Mouse (Mus musculus) layer of hippocampus, postnatal 10 days (tissue): ENCODE results near the gene Gstt4. TPM values are rescaled to one million over a fixed set of nuclear protein-coding genes. Genes with fewer than 3 reads are reported as not detected.

Experiments used
- DNase-seq, 2 experiments: peaks; one replicate each; pipeline ENCODE4 v3.0.0; 2021; ENCODE audit warnings: low spot score in 2 of 2
- total RNA-seq, 2 experiments: library from RNA; stranded (reverse); gene quantifications; 2 replicates each; pipeline ENCODE4 v1.2.3; 2021

The Gstt4 gene
- total RNA-seq, 2 experiments from 2014 or later = not detected

- peak; percentile 89 to 92 for DNase-seq
Observed at GRCm38 (mm10) chr10:75837248-75837759, 15.0 kb upstream of the Gstt4 start, which contains the start of gene Gstt2. Gstt2 (minus strand) TSS chr10:75837424.

- no peak for DNase-seq
Observed at GRCm38 (mm10) chr10:75835761-75836531, 13.6 kb upstream of the Gstt4 start.

- DNase-seq = peak in 1 of 2 experiments; percentile 41
Observed at GRCm38 (mm10) chr10:75835307-75835706, 13.0 kb upstream of the Gstt4 start.

- DNase-seq = no peak
Observed at GRCm38 (mm10) chr10:75834721-75835120, 12.4 kb upstream of the Gstt4 start.

- peak in 1 of 2 experiments; percentile 48 for DNase-seq
Observed at GRCm38 (mm10) chr10:75834250-75834649, 11.9 kb upstream of the Gstt4 start.

GRCm38 (mm10) chr10:75833456-75834080 is 11.2 kb upstream of the Gstt4 start:
- no peak for DNase-seq

GRCm38 (mm10) chr10:75832272-75832895 is 10.0 kb upstream of the Gstt4 start:
- DNase-seq = peak; percentile 49 to 57

- no peak for DNase-seq
Observed at GRCm38 (mm10) chr10:75830275-75830670, 7.9 kb upstream of the Gstt4 start.

- DNase-seq = no peak
Observed at GRCm38 (mm10) chr10:75829529-75830274, 7.4 kb upstream of the Gstt4 start.

- peak; percentile 46 to 64 for DNase-seq
Observed at GRCm38 (mm10) chr10:75828500-75828931, 6.2 kb upstream of the Gstt4 start.

- DNase-seq = peak in 1 of 2 experiments; percentile 44
Observed at GRCm38 (mm10) chr10:75827668-75828360, 5.5 kb upstream of the Gstt4 start.

GRCm38 (mm10) chr10:75824530-75824929 is 2.2 kb upstream of the Gstt4 start:
- no peak for DNase-seq

- DNase-seq = no peak
Observed at GRCm38 (mm10) chr10:75823782-75824181, 1.4 kb upstream of the Gstt4 start.

GRCm38 (mm10) chr10:75819882-75820281 is 2.5 kb downstream of the Gstt4 start:
- DNase-seq = no peak

GRCm38 (mm10) chr10:75818641-75819040 is 3.7 kb downstream of the Gstt4 start:
- no peak for DNase-seq

- DNase-seq = no peak
Observed at GRCm38 (mm10) chr10:75804217-75804616, 18.1 kb downstream of the Gstt4 start.

- DNase-seq = peak; percentile 21 to 38
Observed at GRCm38 (mm10) chr10:75798176-75798696, 24.1 kb downstream of the Gstt4 start, which contains the start of gene Gstt1. Gstt1 (minus strand) TSS chr10:75798584.

- DNase-seq = peak; percentile 24 to 49
Observed at GRCm38 (mm10) chr10:75797619-75798175, 24.6 kb downstream of the Gstt4 start.

GRCm38 (mm10) chr10:75796731-75797516 is 25.4 kb downstream of the Gstt4 start:
- no peak for DNase-seq
